Mouse (Mus musculus): ENCODE data around the gene Prlr.

DNA sequence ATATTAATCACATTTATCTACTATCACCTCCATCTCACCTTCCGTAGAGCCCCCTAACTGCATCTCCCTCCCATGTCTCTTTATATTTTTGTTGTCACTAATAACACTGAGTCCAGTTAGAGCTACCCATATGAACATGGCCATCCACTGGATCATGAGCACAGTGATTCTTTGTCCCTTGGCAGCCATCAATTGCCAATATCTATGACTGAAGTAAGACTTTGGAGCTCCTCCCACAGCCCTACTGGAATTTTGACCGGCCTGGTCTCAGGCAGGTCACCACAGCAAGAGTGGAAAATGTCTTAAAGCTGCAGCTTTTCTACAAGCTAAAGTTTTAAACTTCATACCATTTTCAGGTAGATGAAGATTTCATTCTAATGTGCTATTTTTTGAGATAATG is 189.3 kb downstream of the Prlr start:
- TF ChIP-seq CTCF (IDR thresholded peaks at IDR 0.05; ENCODE audit: control insufficient read depth, insufficient read depth, low read length) (no peak), POLR2A (IDR thresholded peaks at IDR 0.05; ENCODE audit: borderline replicate concordance, control insufficient read depth, low read depth, low read length) (no peak)
